Mouse (Mus musculus): Measurements from ENCODE around the gene Emp1.

Emp1 gene

GRCm38 (mm10) chr6:135364041-135364745, 1.8 kb downstream of the Emp1 start:
- DNase-seq (ENCODE audit: low spot score), result no peak

- no peak for DNase-seq (ENCODE audit: low spot score)
Observed at GRCm38 (mm10) chr6:135364891-135365301, 2.6 kb downstream of the Emp1 start.

- DNase-seq (ENCODE audit: low spot score), result no peak
Observed at GRCm38 (mm10) chr6:135365614-135366013, 3.3 kb downstream of the Emp1 start.

GRCm38 (mm10) chr6:135368230-135368629, 5.9 kb downstream of the Emp1 start:
- DNase-seq (ENCODE audit: low spot score), result no peak

DNA sequence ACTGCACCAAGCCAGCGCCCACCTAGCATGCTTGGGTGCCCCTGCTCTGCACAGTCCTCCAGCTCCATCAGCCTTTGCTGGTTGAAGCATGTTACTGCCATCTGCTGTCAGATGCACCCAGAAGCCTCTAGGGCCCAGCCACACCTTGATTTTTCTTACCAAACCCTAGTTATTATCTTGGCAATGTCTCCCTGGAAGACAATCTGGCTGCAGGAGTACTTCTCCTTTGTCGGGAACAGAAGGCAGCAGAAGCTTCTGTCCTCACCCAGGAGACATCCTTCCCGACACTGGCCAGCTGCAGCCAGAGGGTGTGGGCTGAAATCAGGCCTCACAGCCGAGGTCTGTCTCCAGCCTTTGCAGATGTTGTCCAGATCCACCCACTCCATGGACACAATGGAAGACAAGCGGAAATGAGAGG, 7.2 kb downstream of the Emp1 start:
- peak; percentile 26 for DNase-seq (ENCODE audit: low spot score)

DNA sequence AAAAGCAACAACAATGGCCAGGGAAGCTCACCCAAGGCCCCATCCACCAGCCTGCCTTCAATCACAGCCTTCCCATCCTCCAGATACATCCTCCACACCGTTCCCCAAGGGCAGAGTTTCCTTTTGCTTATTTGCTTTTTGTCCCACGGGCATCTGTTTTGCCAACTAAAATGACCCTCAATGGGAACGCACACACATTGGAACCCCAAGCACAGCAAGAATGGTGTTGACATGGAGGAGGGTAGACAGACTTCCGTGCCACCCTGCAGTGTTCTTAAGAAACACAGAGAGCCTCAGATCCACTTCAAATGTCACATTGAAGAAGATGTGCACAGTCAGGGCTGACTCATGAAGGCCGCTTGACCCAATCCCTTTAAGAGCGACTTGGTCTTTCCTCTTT, 8.6 kb downstream of the Emp1 start:
- no peak for DNase-seq (ENCODE audit: low spot score)

DNA sequence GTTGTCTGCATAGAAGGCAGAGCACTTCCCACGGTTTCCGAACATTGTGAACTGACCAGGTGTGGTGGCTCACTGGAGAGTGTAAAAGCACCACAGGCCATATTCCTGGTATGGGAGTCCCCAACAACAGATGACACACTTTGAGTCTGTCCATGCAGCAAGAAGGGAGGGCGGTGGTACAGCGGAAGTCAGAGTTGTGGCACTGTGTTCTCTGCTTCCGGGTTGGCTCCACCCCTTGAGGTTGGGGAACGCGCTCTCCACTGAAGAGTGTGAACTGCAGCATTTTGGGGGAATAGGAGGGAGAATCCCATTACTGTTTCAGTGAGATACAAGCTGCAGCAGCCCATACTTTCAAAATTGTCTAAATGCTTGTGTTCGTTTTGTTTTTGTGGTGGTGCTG, 11.0 kb downstream of the Emp1 start:
- no peak for DNase-seq (ENCODE audit: low spot score)

GRCm38 (mm10) chr6:135375818-135376217, 13.5 kb downstream of the Emp1 start:
- DNase-seq (ENCODE audit: low spot score), result no peak

DNA sequence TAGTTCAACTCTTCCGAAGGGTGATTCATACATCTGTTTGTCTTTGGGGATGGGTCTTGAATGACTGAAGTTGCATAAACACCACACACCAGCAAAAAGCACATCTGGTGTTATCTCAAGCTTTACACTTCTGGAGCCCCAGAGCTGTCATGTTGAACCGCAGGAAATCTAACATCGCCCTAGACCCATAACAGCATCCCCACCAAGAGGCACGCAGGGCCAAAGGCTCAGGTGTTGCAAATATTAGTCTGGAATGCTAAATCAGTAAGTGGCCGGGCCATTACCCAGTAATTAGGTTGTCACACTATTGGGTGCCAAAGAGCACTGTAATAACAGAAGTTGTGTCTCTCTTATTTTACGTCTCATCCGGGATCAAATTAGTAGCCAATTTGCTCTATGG, 13.9 kb downstream of the Emp1 start:
- no peak for DNase-seq (ENCODE audit: low spot score)

DNA sequence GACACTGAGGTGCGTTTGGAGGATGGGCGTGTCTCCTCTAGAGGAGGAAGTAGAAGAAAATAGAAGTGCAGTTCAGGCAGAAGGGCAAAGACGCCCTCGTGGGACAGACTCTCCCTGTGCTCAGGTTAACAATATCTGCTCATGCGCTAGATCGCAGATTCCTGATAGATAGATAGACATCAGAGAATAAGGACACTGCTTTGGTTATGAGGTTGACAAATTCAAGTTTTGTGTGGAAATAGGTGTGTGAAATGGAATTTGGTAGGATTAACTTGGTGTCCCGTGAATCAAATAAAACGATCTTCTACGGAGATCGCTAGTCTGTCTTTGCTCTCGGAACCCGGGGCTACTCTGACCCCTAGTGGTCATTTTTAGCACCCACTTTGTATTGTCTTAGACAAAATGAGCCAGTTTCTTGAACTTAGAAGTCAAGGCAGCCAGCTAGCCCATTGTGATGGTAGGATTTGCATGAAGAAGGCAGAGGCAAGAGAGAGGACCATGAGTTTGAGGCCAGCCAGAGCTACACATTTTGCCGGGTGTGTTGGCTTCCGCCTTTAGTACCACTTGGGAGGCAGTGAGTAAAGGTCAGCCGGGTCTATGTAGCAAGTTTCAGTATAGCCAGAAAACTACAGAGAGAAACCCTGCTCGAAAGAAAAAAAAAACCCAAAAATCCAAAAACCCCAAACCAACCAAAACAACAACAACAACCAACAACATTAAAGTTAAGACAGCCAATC, 15.4 kb downstream of the Emp1 start:
- peak; percentile 43 for DNase-seq (ENCODE audit: low spot score)

- DNase-seq (ENCODE audit: low spot score), result no peak
Observed at GRCm38 (mm10) chr6:135383919-135384318, 21.6 kb downstream of the Emp1 start.

- DNase-seq (ENCODE audit: low spot score), result no peak
Observed at GRCm38 (mm10) chr6:135385738-135386459, 23.6 kb downstream of the Emp1 start.

- DNase-seq (ENCODE audit: low spot score), result no peak
Observed at GRCm38 (mm10) chr6:135387653-135388052, 25.3 kb downstream of the Emp1 start.

DNA sequence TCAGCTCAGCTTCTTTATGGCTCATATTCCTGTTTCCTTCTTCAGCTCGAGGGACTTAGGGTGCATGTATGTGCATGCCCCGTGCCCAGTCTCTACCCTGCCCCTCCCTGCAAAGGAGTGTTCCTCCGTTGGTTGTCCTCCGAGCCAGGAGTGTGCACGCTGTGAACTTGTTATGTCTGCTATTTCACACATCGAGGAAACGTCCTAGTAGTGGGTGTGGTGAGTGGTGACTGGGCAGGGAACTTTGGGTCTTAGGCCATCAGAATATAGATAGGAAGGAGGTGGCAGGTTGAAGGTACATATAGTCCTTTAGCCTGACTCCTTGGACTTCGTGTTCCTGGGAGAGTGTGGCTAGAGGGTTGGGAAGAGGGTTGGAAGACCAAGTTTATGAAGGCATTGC, 26.4 kb downstream of the Emp1 start:
- DNase-seq (ENCODE audit: low spot score), result no peak

DNA sequence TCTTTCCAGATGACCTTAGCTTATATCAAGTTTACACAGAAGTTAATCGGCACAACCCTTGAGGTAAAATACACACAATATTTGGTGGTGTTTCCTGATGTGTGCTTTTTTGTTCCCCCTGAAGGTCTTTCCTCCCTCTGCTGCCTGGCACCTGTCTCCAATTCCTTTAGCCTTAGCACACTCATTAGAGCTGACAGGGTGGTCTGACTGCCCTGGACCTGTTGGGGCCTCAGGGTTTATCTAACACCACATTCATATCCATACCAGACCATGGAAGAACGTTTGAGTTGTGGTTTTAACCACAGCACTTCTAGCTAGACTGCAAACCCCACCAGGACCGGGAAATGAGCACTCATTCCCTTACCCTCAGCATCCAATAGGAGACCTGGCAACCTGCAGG, 28.1 kb downstream of the Emp1 start:
- DNase-seq (ENCODE audit: low spot score), result no peak

GRCm38 (mm10) chr6:135395375-135395774, 33.0 kb downstream of the Emp1 start:
- DNase-seq (ENCODE audit: low spot score), result no peak

DNA sequence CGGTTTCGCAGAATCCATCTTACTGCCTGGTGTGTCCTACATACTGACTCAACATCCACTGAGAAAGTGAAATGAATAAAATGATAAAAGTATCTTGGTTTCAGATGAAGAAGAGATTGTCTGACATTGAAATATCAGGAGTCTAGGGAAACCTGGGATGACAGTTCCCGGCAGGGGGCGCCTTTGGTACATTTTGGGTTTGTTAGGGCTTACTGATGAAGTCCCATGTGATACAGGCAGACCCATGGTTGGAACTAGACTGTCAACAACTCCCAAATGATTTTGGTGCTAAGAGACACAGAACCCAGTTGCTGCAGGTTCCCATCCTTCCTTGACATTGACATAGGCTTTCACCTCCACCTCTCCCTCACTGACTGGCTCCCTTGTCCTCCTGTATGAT, 34.7 kb downstream of the Emp1 start:
- no peak for DNase-seq (ENCODE audit: low spot score)

- DNase-seq (ENCODE audit: low spot score), result no peak
Observed at GRCm38 (mm10) chr6:135397788-135398187, 35.4 kb downstream of the Emp1 start.

GRCm38 (mm10) chr6:135398801-135399200, 36.5 kb downstream of the Emp1 start:
- no peak for DNase-seq (ENCODE audit: low spot score)

- DNase-seq (ENCODE audit: low spot score), result peak; percentile 21
Observed at GRCm38 (mm10) chr6:135400306-135400705, 38.0 kb downstream of the Emp1 start.

GRCm38 (mm10) chr6:135405093-135405492, 42.7 kb downstream of the Emp1 start:
- DNase-seq (ENCODE audit: low spot score), result no peak

GRCm38 (mm10) chr6:135407323-135407722, 45.0 kb downstream of the Emp1 start:
- no peak for DNase-seq (ENCODE audit: low spot score)

DNA sequence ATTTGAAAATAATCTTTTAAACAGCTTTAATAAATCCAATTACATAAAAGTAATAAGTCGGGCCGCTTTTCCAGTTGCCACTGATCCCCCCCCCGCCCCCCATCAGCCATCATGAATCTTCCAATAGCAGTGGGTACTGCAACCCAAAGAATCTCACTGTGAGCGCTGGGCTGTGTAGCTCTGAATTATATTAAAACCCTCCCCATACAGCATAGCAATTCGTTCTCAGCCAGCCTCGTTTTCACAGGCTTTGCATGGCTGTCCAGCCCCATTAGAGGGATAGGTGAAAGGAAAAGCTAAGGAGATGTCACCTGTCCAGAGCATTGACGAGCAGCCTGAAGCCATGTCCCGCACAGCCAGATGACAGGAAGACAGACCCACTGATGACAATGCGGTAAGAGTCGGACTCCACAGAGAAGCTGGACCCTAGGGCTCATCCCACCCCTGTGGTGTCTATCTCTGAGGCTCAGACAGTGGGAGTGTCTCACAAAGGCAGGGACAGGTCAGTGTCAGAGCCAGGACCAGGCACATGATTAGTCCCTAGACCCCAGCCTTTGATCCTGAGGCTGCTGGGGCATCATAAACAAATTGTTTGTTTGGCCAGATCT, 49.5 kb downstream of the Emp1 start:
- DNase-seq (ENCODE audit: low spot score), result no peak

All from left cerebral cortex, adult 11 months (tissue).